Mouse (Mus musculus): ENCODE results near the gene Smad6. TPM values are rescaled to one million over a fixed set of nuclear protein-coding genes. Genes with fewer than 3 reads are reported as not detected.

Gene Smad6
- polyA plus RNA-seq, 1 experiment, result 1.3 TPM

- 65% methylated on average over 2 of the region's 2 CpGs for WGBS
- TF ChIP-seq CTCF (IDR thresholded peaks at IDR 0.05; ENCODE audit: control insufficient read depth, insufficient read depth, low read length) (no peak), POLR2A (IDR thresholded peaks at IDR 0.05; ENCODE audit: borderline replicate concordance, control insufficient read depth, low read depth, low read length) (no peak)
- H3K27ac ChIP-seq (ENCODE audit: control insufficient read depth, insufficient read depth, low read depth, low read length, poor library complexity), result no peak overlapping the region
- H3K4me1 ChIP-seq (ENCODE audit: control insufficient read depth, insufficient read depth, low read length), result no peaks in the 10 kb centered on the region
- H3K4me3 ChIP-seq (replicated peaks; ENCODE audit: control insufficient read depth, low read depth, low read length), result no peak overlapping the region
Measured at GRCm38 (mm10) chr9:63942608-63942982, 79.3 kb downstream of the Smad6 start.

DNA sequence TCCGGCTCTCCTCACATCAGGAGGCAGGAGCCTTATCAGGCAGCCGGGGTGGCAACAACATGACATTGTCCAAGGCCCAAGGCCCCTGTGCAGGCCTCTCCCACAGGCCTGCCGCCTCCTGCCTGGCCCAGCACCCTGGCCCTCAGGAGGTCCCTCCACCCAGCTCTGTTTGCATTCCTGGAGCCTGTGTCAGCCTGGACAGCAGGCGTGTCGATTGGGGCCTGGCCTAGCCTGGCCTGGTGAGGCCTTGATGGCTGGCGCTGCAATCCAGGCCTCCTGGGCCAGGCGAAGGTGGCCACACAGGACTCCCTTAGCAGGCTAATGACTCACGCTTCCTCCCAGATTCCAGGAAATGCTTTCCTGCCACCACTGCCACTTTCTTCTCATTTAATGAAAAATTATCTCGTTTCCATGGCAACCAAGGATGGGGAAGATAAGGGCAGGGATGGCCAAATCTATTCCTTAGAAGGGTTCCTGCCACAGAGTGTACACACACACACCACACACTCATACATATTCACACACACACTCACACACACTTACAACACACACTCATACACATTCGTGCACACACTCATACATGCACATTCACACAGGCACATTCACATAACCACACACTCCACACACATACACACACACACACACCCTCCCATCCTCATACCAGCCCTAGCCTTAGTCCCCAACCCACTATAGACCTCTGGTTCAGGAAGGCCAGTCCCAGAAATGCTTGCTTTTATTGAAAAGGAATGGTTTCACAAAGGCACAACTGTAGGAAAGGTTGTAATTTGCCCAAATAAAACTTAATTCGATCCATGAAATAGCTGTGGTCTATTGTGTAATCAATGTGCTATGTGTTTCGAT is 79.9 kb downstream of the Smad6 start:
- Histone ChIP-seq H3K4me1 (ENCODE audit: control insufficient read depth, insufficient read depth, low read length) (no peaks in the 10 kb centered on the region), H3K4me3 (replicated peaks; ENCODE audit: control insufficient read depth, low read depth, low read length) (no peak overlapping the region), H3K27ac (ENCODE audit: control insufficient read depth, insufficient read depth, low read depth, low read length, poor library complexity) (peak overlapping the region; percentile 9; the same call in 1 of the 2 replicates)
- no peak for TF ChIP-seq CTCF (IDR thresholded peaks at IDR 0.05; ENCODE audit: control insufficient read depth, insufficient read depth, low read length)
- TF ChIP-seq POLR2A (IDR thresholded peaks at IDR 0.05; ENCODE audit: borderline replicate concordance, control insufficient read depth, low read depth, low read length), result no peak
- 68% methylated on average over 12 of the region's 12 CpGs for WGBS

GRCm38 (mm10) chr9:63936256-63936655 is 85.6 kb downstream of the Smad6 start:
- WGBS, result 69% methylated on average over 5 of the region's 5 CpGs
- no peak overlapping the region for H3K27ac ChIP-seq (ENCODE audit: control insufficient read depth, insufficient read depth, low read depth, low read length, poor library complexity)
- H3K4me3 ChIP-seq (replicated peaks; ENCODE audit: control insufficient read depth, low read depth, low read length), result no peak overlapping the region
- no peak for TF ChIP-seq CTCF (IDR thresholded peaks at IDR 0.05; ENCODE audit: control insufficient read depth, insufficient read depth, low read length)
- TF ChIP-seq POLR2A (IDR thresholded peaks at IDR 0.05; ENCODE audit: borderline replicate concordance, control insufficient read depth, low read depth, low read length), result no peak
- no peaks in the 10 kb centered on the region for H3K4me1 ChIP-seq (ENCODE audit: control insufficient read depth, insufficient read depth, low read length)

DNA sequence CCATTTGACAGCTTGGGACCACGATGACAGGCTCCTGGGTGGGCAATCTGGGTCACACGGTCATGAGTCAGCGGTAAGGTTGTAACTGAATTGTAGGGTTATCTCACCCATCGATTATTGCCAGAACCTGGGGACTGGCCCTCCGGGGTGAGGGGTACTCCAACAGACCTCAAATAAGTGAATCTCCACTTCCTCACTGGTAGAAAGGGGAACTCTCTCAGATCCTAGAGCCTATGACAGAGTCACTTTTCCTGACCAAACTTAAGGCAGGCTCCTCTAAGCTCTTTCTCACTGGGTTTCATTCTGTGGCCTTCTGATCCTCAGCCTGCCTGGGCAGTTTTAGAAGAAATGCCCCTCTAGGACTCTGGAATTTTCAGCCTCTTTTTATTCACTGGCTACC is 88.8 kb downstream of the Smad6 start:
- WGBS, result 29% methylated on average over 5 of the region's 5 CpGs
- no peak overlapping the region for H3K27ac ChIP-seq (ENCODE audit: control insufficient read depth, insufficient read depth, low read depth, low read length, poor library complexity)
- TF ChIP-seq CTCF (IDR thresholded peaks at IDR 0.05; ENCODE audit: control insufficient read depth, insufficient read depth, low read length) (no peak), POLR2A (IDR thresholded peaks at IDR 0.05; ENCODE audit: borderline replicate concordance, control insufficient read depth, low read depth, low read length) (no peak)
- H3K4me3 ChIP-seq (replicated peaks; ENCODE audit: control insufficient read depth, low read depth, low read length), result no peak overlapping the region
- H3K4me1 ChIP-seq (ENCODE audit: control insufficient read depth, insufficient read depth, low read length), result no peaks in the 10 kb centered on the region

GRCm38 (mm10) chr9:63927340-63928049 is 94.4 kb downstream of the Smad6 start:
- no peak overlapping the region for H3K27ac ChIP-seq (ENCODE audit: control insufficient read depth, insufficient read depth, low read depth, low read length, poor library complexity)
- H3K4me3 ChIP-seq (replicated peaks; ENCODE audit: control insufficient read depth, low read depth, low read length), result no peak overlapping the region
- H3K4me1 ChIP-seq (ENCODE audit: control insufficient read depth, insufficient read depth, low read length), result no peaks in the 10 kb centered on the region
- TF ChIP-seq CTCF (IDR thresholded peaks at IDR 0.05; ENCODE audit: control insufficient read depth, insufficient read depth, low read length) (no peak), POLR2A (IDR thresholded peaks at IDR 0.05; ENCODE audit: borderline replicate concordance, control insufficient read depth, low read depth, low read length) (no peak)
- WGBS, result 29% methylated on average over 34 of the region's 34 CpGs

- Histone ChIP-seq H3K27ac (ENCODE audit: control insufficient read depth, insufficient read depth, low read depth, low read length, poor library complexity) (no peak overlapping the region), H3K4me3 (replicated peaks; ENCODE audit: control insufficient read depth, low read depth, low read length) (no peak overlapping the region), H3K4me1 (ENCODE audit: control insufficient read depth, insufficient read depth, low read length) (no peaks in the 10 kb centered on the region)
- TF ChIP-seq POLR2A (IDR thresholded peaks at IDR 0.05; ENCODE audit: borderline replicate concordance, control insufficient read depth, low read depth, low read length), result no peak
- TF ChIP-seq CTCF (IDR thresholded peaks at IDR 0.05; ENCODE audit: control insufficient read depth, insufficient read depth, low read length), result no peak
- WGBS, result 88% methylated on average over 7 of the region's 7 CpGs
Measured at GRCm38 (mm10) chr9:63926377-63926776, 95.5 kb downstream of the Smad6 start.

- H3K4me3 ChIP-seq (replicated peaks; ENCODE audit: control insufficient read depth, low read depth, low read length), result no peak overlapping the region
- TF ChIP-seq CTCF (IDR thresholded peaks at IDR 0.05; ENCODE audit: control insufficient read depth, insufficient read depth, low read length) (no peak), POLR2A (IDR thresholded peaks at IDR 0.05; ENCODE audit: borderline replicate concordance, control insufficient read depth, low read depth, low read length) (no peak)
- 85% methylated on average over 9 of the region's 9 CpGs for WGBS
Measured at GRCm38 (mm10) chr9:63923190-63923717, 98.6 kb downstream of the Smad6 start.

GRCm38 (mm10) chr9:63919708-63920107 is 102.2 kb downstream of the Smad6 start:
- Histone ChIP-seq H3K4me1 (ENCODE audit: control insufficient read depth, insufficient read depth, low read length) (no peaks in the 10 kb centered on the region), H3K27ac (ENCODE audit: control insufficient read depth, insufficient read depth, low read depth, low read length, poor library complexity) (no peak overlapping the region), H3K4me3 (replicated peaks; ENCODE audit: control insufficient read depth, low read depth, low read length) (no peak overlapping the region)
- TF ChIP-seq POLR2A (IDR thresholded peaks at IDR 0.05; ENCODE audit: borderline replicate concordance, control insufficient read depth, low read depth, low read length) (no peak), CTCF (IDR thresholded peaks at IDR 0.05; ENCODE audit: control insufficient read depth, insufficient read depth, low read length) (no peak)
- 57% methylated on average over 3 of the region's 3 CpGs for WGBS

More at GRCm38 (mm10) chr9:63923190-63923717, 98.6 kb downstream of the Smad6 start:
- Histone ChIP-seq H3K4me1 (ENCODE audit: control insufficient read depth, insufficient read depth, low read length) (no peaks in the 10 kb centered on the region), H3K27ac (ENCODE audit: control insufficient read depth, insufficient read depth, low read depth, low read length, poor library complexity) (no peak overlapping the region)
